In genomic region chr10:23894601-23895349, GRCm38 (mm10) we compare ENCODE assay signal across 8 mouse cellular contexts. TPM values are rescaled to one million over a fixed set of nuclear protein-coding genes. Genes with fewer than 3 reads are reported as not detected.
DNase-seq lines count a peak whose midpoint lies in the region; ATAC-seq lines count a peak whose summit lies in the region.

Vnn1 (plus strand) TSS chr10:23894688.

- peak within 1 kb of the TSS; percentile 24; the same call in 1 of the 2 replicates for H3K4me2 ChIP-seq in forebrain, embryonic 15.5 days (replicated peaks)
- H3K4me2 ChIP-seq in midbrain, embryonic 15.5 days = peak within 1 kb of the TSS; percentile 39

- no peak for ATAC-seq in forebrain, embryonic 15.5 days (replicated peaks)
- ATAC-seq in midbrain, embryonic 15.5 days (replicated peaks) = no peak

- H3K27me3 ChIP-seq in forebrain, embryonic 15.5 days = no peaks in the 10 kb centered on the region
- H3K27me3 ChIP-seq in midbrain, embryonic 15.5 days (replicated peaks) = no peaks in the 10 kb centered on the region

- no peak within 1 kb of the TSS for H3K27ac ChIP-seq in forebrain, embryonic 15.5 days (replicated peaks)
- H3K27ac ChIP-seq in midbrain, embryonic 15.5 days = no peak within 1 kb of the TSS

- no peaks in the 10 kb centered on the region for H3K36me3 ChIP-seq in forebrain, embryonic 15.5 days
- no peaks in the 10 kb centered on the region for H3K36me3 ChIP-seq in midbrain, embryonic 15.5 days (replicated peaks)

- H3K9me3 ChIP-seq in forebrain, embryonic 15.5 days = no peaks in the 10 kb centered on the region
- H3K9me3 ChIP-seq in midbrain, embryonic 15.5 days = no peaks in the 10 kb centered on the region

- H3K4me1 ChIP-seq in forebrain, embryonic 15.5 days = no peaks in the 10 kb centered on the region
- H3K4me1 ChIP-seq in midbrain, embryonic 15.5 days = no peaks in the 10 kb centered on the region

- no peak within 1 kb of the TSS for H3K9ac ChIP-seq in forebrain, embryonic 15.5 days (replicated peaks)
- H3K9ac ChIP-seq in midbrain, embryonic 15.5 days = no peak within 1 kb of the TSS

- DNase-seq in 3T3-L1 (ENCODE audit: low read depth, low spot score) = peak; percentile 6
- DNase-seq in adrenal gland, adult 18-20 months (ENCODE audit: low spot score in 2 of 2) = peak; percentile 26 to 49
- DNase-seq in kidney, postnatal 25 days = peak; percentile 52 to 75
- no peak for DNase-seq in frontal cortex, postnatal 14 days (ENCODE audit: low spot score in 2 of 2)
- no peak for DNase-seq in right cerebral cortex, postnatal 14 days
- DNase-seq in urinary bladder, postnatal 10 days (ENCODE audit: low spot score) = no peak

- no peak within 1 kb of the TSS for H3K4me3 ChIP-seq in forebrain, embryonic 15.5 days
- H3K4me3 ChIP-seq in midbrain, embryonic 15.5 days = 0 out of 2 replicates have a peak within 1 kb of the TSS, but pooled peaks have one; percentile 13

- 43% methylated on average over 21 of the region's 21 CpGs for WGBS in forebrain, embryonic 15.5 days
- WGBS in midbrain, embryonic 15.5 days = 41% methylated on average over 21 of the region's 21 CpGs

RNA-seq across cellular contexts. Expression of gene Vnn1, which starts in this region (rescaled TPM):
- 10 to 100 TPM; 19.8 to 40.5 TPM for total RNA-seq in adrenal gland, adult 18-20 months (2021)
- 0.13 and 0.19 TPM in 2 replicates for polyA plus RNA-seq in forebrain, embryonic 15.5 days (2015; fragmentation: Nextera tagmentation; extraction: Ambion mirVana)
- 0.31 and 0.68 TPM in 2 replicates for polyA plus RNA-seq in midbrain, embryonic 15.5 days (2015; fragmentation: Nextera tagmentation; extraction: Ambion mirVana)

Comparison
In these comparisons a context has a peak if more than half of its experiments do, and no peak if none do; other contexts are left out.
1. DNase-seq: peak in 3T3-L1 (single experiment), adrenal gland, adult 18-20 months (2 of 2) and kidney, postnatal 25 days (2 of 2); none in frontal cortex, postnatal 14 days (0 of 2), right cerebral cortex, postnatal 14 days (single experiment) and urinary bladder, postnatal 10 days (single experiment).